Mouse (Mus musculus) ES-Bruce4 (cell line): ENCODE measurements at regions not wholly inside any gene's neighbourhood (a gene's known extent, or its start where the extent isn't known, plus 50 kb on each side); places are given as distances from the start of the nearest gene placed in this dataset.

ENCODE experiments used
- H3K27ac ChIP-seq: 2 replicates; pipeline ENCODE4 v1.5.1; 2012; ENCODE audit warnings: low read length, inconsistent platforms; ENCODE audit not compliant: insufficient read depth
- H3K27me3 ChIP-seq: 2 replicates; pipeline ENCODE4 v1.6.1; 2012; ENCODE audit warnings: mild to moderate bottlenecking, low read length, inconsistent platforms; ENCODE audit not compliant: control insufficient read depth, poor library complexity, insufficient read depth, severe bottlenecking
- H3K36me3 ChIP-seq: 2 replicates; pipeline ENCODE4 v1.6.1; 2012; ENCODE audit warnings: inconsistent platforms, mild to moderate bottlenecking, low read length, moderate library complexity; ENCODE audit not compliant: control insufficient read depth, poor library complexity, insufficient read depth, severe bottlenecking
- H3K4me1 ChIP-seq: one replicate; pipeline ENCODE4 v1.8.1; 2011; ENCODE audit warnings: low read length; ENCODE audit not compliant: control insufficient read depth, insufficient read depth
- H3K4me3 ChIP-seq: 2 replicates; pipeline ENCODE4 v1.5.1; 2011; ENCODE audit warnings: low read depth, mild to moderate bottlenecking, low read length
- H3K9ac ChIP-seq: 2 replicates; pipeline ENCODE4 v1.6.1; 2012; ENCODE audit warnings: low read depth, mild to moderate bottlenecking, inconsistent platforms; ENCODE audit not compliant: poor library complexity, severe bottlenecking
- H3K9me3 ChIP-seq: replicated peaks from 2 replicates; pipeline ENCODE4 v1.6.1; 2012; ENCODE audit warnings: mild to moderate bottlenecking, low read length, inconsistent platforms; ENCODE audit not compliant: control insufficient read depth, poor library complexity, insufficient read depth, severe bottlenecking
- CTCF ChIP-seq: IDR thresholded peaks from one replicate; pipeline ENCODE4 v1.8.1; 2011; ENCODE audit warnings: low read depth, low read length
- EP300 ChIP-seq: IDR thresholded peaks from 2 replicates; pipeline ENCODE4 v1.6.1; 2011; ENCODE audit warnings: low read depth, low read length; ENCODE audit not compliant: insufficient read depth
- POLR2A ChIP-seq: IDR thresholded peaks from one replicate; pipeline ENCODE4 v1.8.1; 2011; ENCODE audit warnings: low read length; ENCODE audit not compliant: insufficient read depth

DNA sequence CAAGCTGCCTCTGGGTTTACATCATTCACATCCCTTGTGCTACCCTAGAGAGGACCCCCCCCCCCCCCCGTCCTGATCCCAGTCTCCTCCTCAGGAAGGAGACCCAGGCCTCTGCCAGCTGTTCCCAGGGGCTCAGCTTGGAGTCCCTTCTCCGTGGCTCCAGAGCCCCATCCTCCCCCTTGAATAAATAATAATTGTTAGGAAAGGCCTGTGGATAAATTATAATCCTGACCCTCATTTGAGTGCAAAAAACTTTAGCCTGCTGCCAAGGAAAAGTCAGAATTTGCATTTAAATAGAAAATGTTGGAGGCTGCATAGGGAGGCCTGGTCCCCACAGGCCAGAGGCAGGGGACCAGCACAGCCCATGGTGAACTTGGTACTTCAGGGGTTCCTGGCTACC, 136.0 kb upstream of the Gm26897 start:
- TF ChIP-seq POLR2A (no peak), EP300 (no peak), CTCF (no peak)
- H3K4me1 ChIP-seq, result no peaks in the 10 kb centered on the region
- H3K9ac ChIP-seq, result no peak overlapping the region
- H3K9me3 ChIP-seq, result no peaks in the 10 kb centered on the region
- no peak overlapping the region for H3K27ac ChIP-seq
- H3K4me3 ChIP-seq, result no peak overlapping the region
- no peaks in the 10 kb centered on the region for H3K36me3 ChIP-seq
- H3K27me3 ChIP-seq, result no peaks in the 10 kb centered on the region

DNA sequence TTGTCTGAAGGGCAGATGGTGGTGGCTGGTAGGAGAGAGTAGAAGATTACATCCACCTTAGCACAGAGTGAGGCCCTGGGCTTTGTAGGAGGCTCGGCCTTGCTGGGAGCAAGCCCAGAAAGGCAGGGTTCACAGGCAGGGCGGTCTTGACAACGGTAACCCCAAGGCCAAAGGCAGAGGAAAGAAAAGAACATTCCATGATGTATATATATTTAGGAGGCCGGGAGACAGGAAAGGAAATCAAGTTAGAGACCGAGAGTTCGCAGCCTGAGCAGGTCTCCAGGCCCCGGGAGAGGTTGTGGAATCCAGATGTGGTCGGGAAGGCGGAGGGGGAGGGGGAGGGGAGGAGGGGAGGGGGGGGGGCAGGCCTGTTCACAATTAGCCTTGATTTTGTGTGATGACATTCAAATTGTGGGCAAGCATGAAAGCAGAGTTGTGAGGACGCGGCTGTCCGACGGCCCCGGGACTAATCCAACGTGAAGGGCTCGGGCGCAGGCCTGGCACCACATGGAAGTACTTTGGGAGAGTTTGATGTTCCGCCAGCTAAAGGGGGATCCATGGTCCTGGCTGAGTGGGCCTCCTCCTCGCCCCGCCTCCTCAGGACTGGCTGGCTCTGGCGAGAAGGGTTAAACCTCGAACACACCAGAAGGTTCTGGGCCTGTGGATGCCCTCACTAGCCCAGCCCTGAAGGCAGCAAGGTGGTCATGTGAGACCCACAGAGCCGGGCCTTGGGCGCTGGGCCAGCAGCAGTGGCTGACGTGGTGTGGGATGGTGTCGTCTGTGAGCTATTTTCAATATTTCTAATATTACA, 131.8 kb upstream of the Gm26897 start:
- Histone ChIP-seq H3K9me3 (no peaks in the 10 kb centered on the region), H3K9ac (no peak overlapping the region), H3K4me3 (no peak overlapping the region), H3K36me3 (no peaks in the 10 kb centered on the region), H3K4me1 (no peaks in the 10 kb centered on the region), H3K27ac (no peak overlapping the region), H3K27me3 (no peaks in the 10 kb centered on the region)
- no peak for TF ChIP-seq POLR2A

DNA sequence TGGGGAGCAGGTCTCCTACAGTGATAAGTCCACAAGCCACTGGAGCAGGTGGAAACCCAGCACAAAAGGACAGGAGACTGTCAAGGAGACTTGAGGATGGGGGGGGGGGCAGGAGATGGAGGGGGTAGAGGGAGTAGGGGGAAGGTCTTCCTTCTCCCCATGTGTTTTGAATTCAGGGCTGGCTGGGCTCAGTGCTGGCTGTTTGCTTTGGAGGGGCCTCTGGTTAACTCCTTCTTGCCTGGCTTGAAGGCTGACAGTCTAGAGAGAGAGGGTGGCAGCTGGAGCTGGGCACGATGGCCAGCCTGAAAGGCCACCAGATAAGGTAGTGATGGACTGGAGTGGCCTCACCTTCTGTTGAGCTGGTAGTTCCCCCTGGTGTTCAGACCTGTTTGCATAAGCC, 120.0 kb upstream of the Gm26897 start:
- no peaks in the 10 kb centered on the region for H3K9me3 ChIP-seq
- H3K9ac ChIP-seq, result no peak overlapping the region
- H3K36me3 ChIP-seq, result no peaks in the 10 kb centered on the region
- no peaks in the 10 kb centered on the region for H3K27me3 ChIP-seq
- H3K4me3 ChIP-seq, result no peak overlapping the region
- no peaks in the 10 kb centered on the region for H3K4me1 ChIP-seq
- no peak overlapping the region for H3K27ac ChIP-seq
- TF ChIP-seq CTCF (no peak), EP300 (no peak), POLR2A (no peak)

DNA sequence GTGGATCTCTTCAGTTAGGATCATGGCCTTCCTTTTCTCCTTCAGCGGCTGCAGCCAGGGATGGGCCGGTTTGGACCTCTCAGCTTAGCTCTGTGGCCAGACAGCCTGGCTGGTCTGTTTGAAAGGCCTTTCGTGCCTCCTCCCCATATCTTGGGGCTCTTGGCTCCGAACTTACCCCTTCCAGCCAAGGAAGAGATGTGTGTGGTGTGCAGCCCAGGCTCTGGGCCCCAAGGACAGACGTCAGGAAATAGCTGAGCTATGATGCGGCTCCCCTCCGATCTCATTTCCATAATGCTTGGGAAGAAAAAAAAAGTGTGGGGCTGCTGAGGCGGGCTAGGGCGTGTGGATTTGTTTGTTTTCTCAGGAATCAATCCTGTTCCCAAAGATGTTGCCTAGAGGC, 113.8 kb upstream of the Gm26897 start:
- TF ChIP-seq CTCF, result no peak
- no peak for TF ChIP-seq EP300
- TF ChIP-seq POLR2A, result no peak
- Histone ChIP-seq H3K9me3 (no peaks in the 10 kb centered on the region), H3K4me3 (no peak overlapping the region), H3K9ac (no peak overlapping the region), H3K36me3 (no peaks in the 10 kb centered on the region), H3K4me1 (no peaks in the 10 kb centered on the region), H3K27me3 (no peaks in the 10 kb centered on the region), H3K27ac (no peak overlapping the region)

DNA sequence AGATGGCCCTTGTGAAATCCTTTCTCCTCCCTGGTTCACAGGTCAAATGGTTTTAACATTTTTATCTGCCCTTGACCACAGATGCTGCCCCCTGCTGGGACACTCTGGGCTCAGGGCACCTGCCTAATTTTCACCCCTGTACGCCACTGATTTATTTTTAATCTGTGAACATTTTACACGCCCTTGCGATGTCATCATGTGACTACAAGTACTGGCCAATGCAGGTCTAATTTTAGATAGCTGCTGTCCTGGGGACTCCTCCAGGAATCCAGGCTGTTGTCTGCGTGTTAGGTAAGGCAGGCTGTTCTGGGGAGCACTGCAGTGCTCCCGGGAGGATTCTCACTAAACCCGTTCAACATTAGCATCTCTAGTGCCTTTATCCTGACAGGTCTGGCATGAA, 113.1 kb upstream of the Gm26897 start:
- Histone ChIP-seq H3K36me3 (no peaks in the 10 kb centered on the region), H3K9me3 (no peaks in the 10 kb centered on the region), H3K27ac (no peak overlapping the region), H3K27me3 (no peaks in the 10 kb centered on the region), H3K9ac (no peak overlapping the region), H3K4me3 (no peak overlapping the region), H3K4me1 (no peaks in the 10 kb centered on the region)
- TF ChIP-seq EP300 (no peak), CTCF (no peak), POLR2A (no peak)

DNA sequence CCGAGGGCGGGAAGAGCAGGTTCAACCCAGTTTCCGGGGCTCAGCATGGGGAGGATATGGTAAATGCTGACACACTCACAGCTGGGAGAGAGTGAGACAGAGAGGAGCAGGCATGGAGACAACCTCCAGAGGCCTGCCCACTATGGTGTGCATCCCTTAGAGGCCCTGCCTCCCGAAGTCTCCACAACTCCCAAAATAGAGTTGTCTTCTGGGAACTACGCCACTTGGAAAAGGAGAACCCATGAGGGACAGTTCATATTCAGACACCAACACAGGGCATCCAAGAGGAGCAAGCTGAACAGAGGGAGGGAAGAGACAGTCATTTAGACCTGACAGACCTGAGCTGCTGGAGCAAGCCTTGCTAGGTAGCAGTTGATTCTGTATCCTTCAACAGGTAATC, 111.2 kb upstream of the Gm26897 start:
- no peaks in the 10 kb centered on the region for H3K4me1 ChIP-seq

More for the DNA sequence above, 111.2 kb upstream of the Gm26897 start:
- H3K36me3 ChIP-seq, result no peaks in the 10 kb centered on the region
- H3K27ac ChIP-seq, result no peak overlapping the region
- H3K27me3 ChIP-seq, result no peaks in the 10 kb centered on the region
- H3K9me3 ChIP-seq, result no peaks in the 10 kb centered on the region
- TF ChIP-seq POLR2A (no peak), CTCF (no peak), EP300 (no peak)
- H3K4me3 ChIP-seq, result no peak overlapping the region
- no peak overlapping the region for H3K9ac ChIP-seq
